Mouse (Mus musculus) thymus, adult 2 months (tissue): Measurements from ENCODE around the gene Prkrip1. TPM values are rescaled to one million over a fixed set of nuclear protein-coding genes. Genes with fewer than 3 reads are reported as not detected.

Experiments used
- DNase-seq: peaks from one replicate; pipeline ENCODE4 v3.0.0; 2021
- H3K27ac ChIP-seq: fragments of 200-500 bp; 2 replicates; pipeline ENCODE4 v1.5.1; 2012; ENCODE audit warnings: low read length, control low read depth; ENCODE audit not compliant: control insufficient read depth, insufficient read depth
- H3K27me3 ChIP-seq: fragments of 200-500 bp; 2 replicates; pipeline ENCODE4 v1.6.1; 2012; ENCODE audit warnings: mild to moderate bottlenecking, low read length, moderate library complexity, mixed read lengths; ENCODE audit not compliant: control insufficient read depth, insufficient read depth
- H3K36me3 ChIP-seq: fragments of 200-500 bp; 2 replicates; pipeline ENCODE4 v1.6.1; 2012; ENCODE audit warnings: mild to moderate bottlenecking, low read length, moderate library complexity; ENCODE audit not compliant: control insufficient read depth, insufficient read depth
- H3K4me1 ChIP-seq: fragments of 200-500 bp; replicated peaks from 2 replicates; pipeline ENCODE4 v1.6.1; 2012; ENCODE audit warnings: low read length; ENCODE audit not compliant: control insufficient read depth, insufficient read depth
- H3K4me3 ChIP-seq: fragments of 200-500 bp; 2 replicates; pipeline ENCODE4 v1.5.1; 2012; ENCODE audit warnings: mild to moderate bottlenecking, low read length, control low read depth, moderate library complexity; ENCODE audit not compliant: control insufficient read depth, insufficient read depth
- CTCF ChIP-seq: fragments of 200-500 bp; IDR thresholded peaks from 2 replicates; pipeline ENCODE4 v1.5.1; 2012; ENCODE audit warnings: mild to moderate bottlenecking, control low read depth, low read length, moderate library complexity, borderline replicate concordance; ENCODE audit not compliant: control insufficient read depth, poor library complexity, insufficient read depth; ENCODE audit errors: extremely low read depth
- POLR2A ChIP-seq: fragments of 200-500 bp; IDR thresholded peaks from 2 replicates; pipeline ENCODE4 v1.6.1; 2012; ENCODE audit warnings: mild to moderate bottlenecking, low read length, control low read depth, moderate library complexity; ENCODE audit not compliant: control insufficient read depth, poor library complexity, insufficient read depth; ENCODE audit errors: extremely low read depth
- WGBS: fragments of 180-500 bp; shearing (Covaris S2); methylation state at CpG from one replicate; pipeline ENCODE4 v1.1.7; 2018; 5-methylcytosine and 5-hydroxymethylcytosine counted together
- polyA plus RNA-seq: library from polyadenylated mRNA; depleted of rRNA; stranded (reverse); fragments of >200 nt; gene quantifications from 2 replicates; pipeline ENCODE4 v1.2.3, GENCODE M21; 2012

The Prkrip1 gene
- polyA plus RNA-seq, 1 experiment, result 20.7 TPM

- TF ChIP-seq POLR2A, result no peak
Measured at GRCm38 (mm10) chr5:136243851-136244761, 45.3 kb upstream of the Prkrip1 start.

GRCm38 (mm10) chr5:136241161-136241560 lies 42.4 kb upstream of the Prkrip1 start:
- no peak for DNase-seq
- Histone ChIP-seq H3K27me3 (no peaks in the 10 kb centered on the region), H3K36me3 (no peaks in the 10 kb centered on the region), H3K4me3 (no peak overlapping the region), H3K27ac (no peak overlapping the region), H3K4me1 (peaks cover 31% of the 10 kb centered on the region)
- WGBS, result 60% methylated on average over 6 of the region's 6 CpGs
- TF ChIP-seq CTCF (no peak), POLR2A (no peak)

More at GRCm38 (mm10) chr5:136243851-136244761, 45.3 kb upstream of the Prkrip1 start:
- no peak for DNase-seq
- Histone ChIP-seq H3K27ac (no peak overlapping the region), H3K4me1 (peaks cover 31% of the 10 kb centered on the region), H3K27me3 (no peaks in the 10 kb centered on the region), H3K4me3 (peak overlapping the region; percentile 60), H3K36me3 (0 out of 2 replicates have a peak, but pooled peaks cover 3% of the 10 kb centered on the region)
- WGBS, result 2% methylated on average over 67 of the region's 67 CpGs

- DNase-seq, result no peak
- TF ChIP-seq CTCF (no peak), POLR2A (no peak)
- 100% methylated on average over 1 of the region's 1 CpGs for WGBS
- no peak overlapping the region for H3K4me3 ChIP-seq
- peaks cover 26% of the 10 kb centered on the region for H3K4me1 ChIP-seq
- no peak overlapping the region for H3K27ac ChIP-seq
- H3K36me3 ChIP-seq, result no peaks in the 10 kb centered on the region
- no peaks in the 10 kb centered on the region for H3K27me3 ChIP-seq
Measured at GRCm38 (mm10) chr5:136240381-136240780, 41.6 kb upstream of the Prkrip1 start.

- DNase-seq, result no peak
- Histone ChIP-seq H3K4me3 (no peak overlapping the region), H3K27ac (no peak overlapping the region), H3K4me1 (peaks cover 9% of the 10 kb centered on the region), H3K36me3 (no peaks in the 10 kb centered on the region), H3K27me3 (no peaks in the 10 kb centered on the region)
- TF ChIP-seq CTCF (no peak), POLR2A (no peak)
- WGBS, result 31% methylated on average over 19 of the region's 19 CpGs
Measured at GRCm38 (mm10) chr5:136237607-136238006, 38.8 kb upstream of the Prkrip1 start.

GRCm38 (mm10) chr5:136236611-136237010 lies 37.8 kb upstream of the Prkrip1 start:
- Histone ChIP-seq H3K36me3 (no peaks in the 10 kb centered on the region), H3K27ac (no peak overlapping the region), H3K4me3 (no peak overlapping the region), H3K27me3 (no peaks in the 10 kb centered on the region), H3K4me1 (peaks cover 8% of the 10 kb centered on the region)
- no peak for DNase-seq
- WGBS, result 93% methylated on average over 5 of the region's 5 CpGs
- TF ChIP-seq CTCF (no peak), POLR2A (no peak)

GRCm38 (mm10) chr5:136230348-136231035 lies 31.7 kb upstream of the Prkrip1 start:
- Histone ChIP-seq H3K27me3 (no peaks in the 10 kb centered on the region), H3K4me3 (no peak overlapping the region), H3K36me3 (no peaks in the 10 kb centered on the region), H3K27ac (no peak overlapping the region), H3K4me1 (no peaks in the 10 kb centered on the region)
- no peak for DNase-seq
- TF ChIP-seq CTCF, result no peak
- no peak for TF ChIP-seq POLR2A
- WGBS, result 82% methylated on average over 4 of the region's 4 CpGs

- no peaks in the 10 kb centered on the region for H3K27me3 ChIP-seq
- no peaks in the 10 kb centered on the region for H3K36me3 ChIP-seq
- H3K27ac ChIP-seq, result no peak overlapping the region
- H3K4me3 ChIP-seq, result no peak overlapping the region
- WGBS, result 44% methylated on average over 7 of the region's 7 CpGs
- H3K4me1 ChIP-seq, result no peaks in the 10 kb centered on the region
- DNase-seq, result no peak
- TF ChIP-seq CTCF (no peak), POLR2A (no peak)
Measured at GRCm38 (mm10) chr5:136226246-136226876, 27.6 kb upstream of the Prkrip1 start.
